Mouse (Mus musculus): Measurements from ENCODE around the gene Frmd8.

The Frmd8 gene

GRCm38 (mm10) chr19:5874969-5875480 lies at the start of gene Frmd8:
Gene Frmd8 (minus strand): TSS chr19:5875274.
- peak; percentile 86 to 91 for DNase-seq (ENCODE audit: low spot score in 2 of 2)

- DNase-seq (ENCODE audit: low spot score in 2 of 2), result peak; percentile 78 to 90
Observed at GRCm38 (mm10) chr19:5924713-5925093, 49.6 kb upstream of the Frmd8 start, which contains the start of gene Cdc42ep2. Gene Cdc42ep2 (minus strand): TSS chr19:5924816.

GRCm38 (mm10) chr19:5923990-5924712 lies 49.1 kb upstream of the Frmd8 start:
- peak; percentile 72 to 88 for DNase-seq (ENCODE audit: low spot score in 2 of 2)

- no peak for DNase-seq (ENCODE audit: low spot score in 2 of 2)
Observed at GRCm38 (mm10) chr19:5922963-5923362, 47.9 kb upstream of the Frmd8 start.

GRCm38 (mm10) chr19:5922119-5922942 lies 47.3 kb upstream of the Frmd8 start:
- DNase-seq (ENCODE audit: low spot score in 2 of 2), result no peak

- no peak for DNase-seq (ENCODE audit: low spot score in 2 of 2)
Observed at GRCm38 (mm10) chr19:5921715-5922114, 46.6 kb upstream of the Frmd8 start.

- no peak for DNase-seq (ENCODE audit: low spot score in 2 of 2)
Observed at GRCm38 (mm10) chr19:5913007-5913719, 38.1 kb upstream of the Frmd8 start, which contains the start of gene Dpf2. Gene Dpf2 (minus strand): TSS chr19:5913010.

GRCm38 (mm10) chr19:5912103-5913006 lies 37.3 kb upstream of the Frmd8 start:
- peak; percentile 98 for DNase-seq (ENCODE audit: low spot score in 2 of 2)

- no peak for DNase-seq (ENCODE audit: low spot score in 2 of 2)
Observed at GRCm38 (mm10) chr19:5911430-5912102, 36.5 kb upstream of the Frmd8 start.

- no peak for DNase-seq (ENCODE audit: low spot score in 2 of 2)
Observed at GRCm38 (mm10) chr19:5910221-5910620, 35.1 kb upstream of the Frmd8 start.

GRCm38 (mm10) chr19:5907275-5907674 lies 32.2 kb upstream of the Frmd8 start:
- no peak for DNase-seq (ENCODE audit: low spot score in 2 of 2)

GRCm38 (mm10) chr19:5894002-5894678 lies 19.1 kb upstream of the Frmd8 start, which contains the start of gene Tigd3:
Gene Tigd3 (minus strand): TSS chr19:5894149.
- DNase-seq (ENCODE audit: low spot score in 2 of 2), result peak; percentile 92 to 94

- DNase-seq (ENCODE audit: low spot score in 2 of 2), result no peak
Observed at GRCm38 (mm10) chr19:5893282-5894001, 18.4 kb upstream of the Frmd8 start.

- no peak for DNase-seq (ENCODE audit: low spot score in 2 of 2)
Observed at GRCm38 (mm10) chr19:5892735-5893134, 17.7 kb upstream of the Frmd8 start.

GRCm38 (mm10) chr19:5892262-5892661 lies 17.2 kb upstream of the Frmd8 start:
- no peak for DNase-seq (ENCODE audit: low spot score in 2 of 2)

GRCm38 (mm10) chr19:5891521-5892258 lies 16.6 kb upstream of the Frmd8 start:
- DNase-seq (ENCODE audit: low spot score in 2 of 2), result no peak

GRCm38 (mm10) chr19:5889211-5889610 lies 14.1 kb upstream of the Frmd8 start:
- no peak for DNase-seq (ENCODE audit: low spot score in 2 of 2)

- DNase-seq (ENCODE audit: low spot score in 2 of 2), result no peak
Observed at GRCm38 (mm10) chr19:5887234-5887815, 12.3 kb upstream of the Frmd8 start.
